Mouse (Mus musculus): ENCODE data around the gene Apbb1.

DNA sequence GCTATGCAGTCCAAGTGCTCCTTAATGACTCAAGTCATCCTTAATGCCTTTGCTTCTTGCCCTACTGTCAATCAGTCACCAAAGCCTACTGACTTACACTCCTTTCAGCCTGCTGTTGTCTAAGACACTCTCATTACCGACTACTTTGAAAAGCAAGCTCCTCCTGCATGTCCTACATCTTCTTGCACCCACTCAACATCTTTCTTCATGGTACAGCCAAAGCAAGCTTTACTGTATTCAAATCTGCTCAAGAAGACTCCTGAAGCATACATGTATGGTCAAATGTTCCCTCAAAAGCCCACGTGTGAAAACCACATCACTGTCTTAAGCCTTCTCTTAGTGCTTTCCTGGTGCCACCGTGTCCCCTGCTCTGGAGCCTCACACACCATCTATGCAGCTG lies 18.1 kb downstream of the Apbb1 start:
- no peak for TF ChIP-seq POLR2A (IDR thresholded peaks at IDR 0.05; ENCODE audit: low read depth, low read length)
- no peak for TF ChIP-seq CTCF (conservative IDR thresholded peaks at IDR 0.05; ENCODE audit: insufficient read depth, insufficient read length, low read depth, low read length)
